In genomic region chr11:114068390-114068789, GRCm38 (mm10) we compare ENCODE assay signal across 8 mouse cellular contexts. TPM values are rescaled to one million over a fixed set of nuclear protein-coding genes. Genes with fewer than 3 reads are reported as not detected.
A peak's percentile ranks its signal among the peaks of the same experiment; 100 is the strongest.
DNase-seq lines count a peak whose midpoint lies in the region; ATAC-seq and TF ChIP-seq lines count a peak whose summit lies in the region.

No protein-coding gene starts in this region.

- H3K9ac ChIP-seq in heart, adult 2 months (ENCODE audit: low read depth, low read length): no peak overlapping the region
- no peak overlapping the region for H3K9ac ChIP-seq in kidney, embryonic 15.5 days
- H3K9ac ChIP-seq in liver, postnatal 0 days (replicated peaks): no peak overlapping the region

- H3K27ac ChIP-seq in heart, adult 2 months: no peak overlapping the region
- peak overlapping the region; percentile 38; the same call in 1 of the 2 replicates for H3K27ac ChIP-seq in kidney, embryonic 15.5 days
- H3K27ac ChIP-seq in liver, postnatal 0 days (ENCODE audit: low read depth): no peak overlapping the region

- no peaks in the 10 kb centered on the region for H3K79me2 ChIP-seq in heart, adult 2 months (replicated peaks; ENCODE audit: control insufficient read depth, insufficient read depth, low read length)

- no peak overlapping the region for H3K4me3 ChIP-seq in heart, adult 2 months
- no peak overlapping the region for H3K4me3 ChIP-seq in kidney, embryonic 15.5 days (replicated peaks)
- H3K4me3 ChIP-seq in liver, postnatal 0 days (ENCODE audit: low read depth, low read length): no peak overlapping the region

- DNase-seq in heart, adult 2 months: peak; percentile 34 to 51
- DNase-seq in heart, adult 11 months: no peak
- DNase-seq in embryo, embryonic 11.5 days (ENCODE audit: low read depth, low spot score): peak; percentile 54
- DNase-seq in heart, adult 9 months (ENCODE audit: low spot score in 2 of 2): peak; percentile 23 to 27
- peak; percentile 40 for DNase-seq in liver, postnatal 0 days
- peak; percentile 12 for DNase-seq in thymus, postnatal 25 days

- no peak for TF ChIP-seq POLR2A in heart, adult 2 months (IDR thresholded peaks at IDR 0.05; ENCODE audit: insufficient read depth, low read depth, low read length)

- TF ChIP-seq CTCF in heart, adult 2 months (IDR thresholded peaks at IDR 0.05): peak; percentile 69
- peak; percentile 60 for TF ChIP-seq CTCF in liver, postnatal 0 days (IDR thresholded peaks at IDR 0.05; ENCODE audit: low read depth)

- peak overlapping the region; percentile 41 for H3K4me2 ChIP-seq in kidney, embryonic 15.5 days
- H3K4me2 ChIP-seq in liver, postnatal 0 days (ENCODE audit: low read depth, low read length): no peak overlapping the region

- ATAC-seq in kidney, embryonic 15.5 days (replicated peaks; ENCODE audit: low FRiP score): peak; percentile 55
- ATAC-seq in liver, postnatal 0 days: no peak
- peak; percentile 32; the same call in 1 of the 2 replicates for ATAC-seq in neutrophil, adult 5-6 weeks (ENCODE audit: extremely low read depth, insufficient number of reproducible peaks, low FRiP score, poor library complexity, severe bottlenecking)

- intact Hi-C loops in heart, adult 2 months (cut with DNase I): loop anchor here (2.0 to 5.0 kb wide), 2 partner anchors 201 to 214 kb away; no protein-coding TSS in a partner anchor

- H3K9me3 ChIP-seq in kidney, embryonic 15.5 days (replicated peaks): no peaks in the 10 kb centered on the region
- H3K9me3 ChIP-seq in liver, postnatal 0 days (ENCODE audit: low read length): no peaks in the 10 kb centered on the region

- H3K27me3 ChIP-seq in heart, adult 2 months (ENCODE audit: control insufficient read depth, insufficient read depth, low read length): peaks cover 7% of the 10 kb centered on the region
- H3K27me3 ChIP-seq in kidney, embryonic 15.5 days: peaks cover 68% of the 10 kb centered on the region
- peaks cover 49% of the 10 kb centered on the region for H3K27me3 ChIP-seq in liver, postnatal 0 days (ENCODE audit: insufficient read depth, low read length)

- no peaks in the 10 kb centered on the region for H3K36me3 ChIP-seq in heart, adult 2 months (ENCODE audit: control insufficient read depth, insufficient read depth, low read length)
- no peaks in the 10 kb centered on the region for H3K36me3 ChIP-seq in kidney, embryonic 15.5 days
- H3K36me3 ChIP-seq in liver, postnatal 0 days (replicated peaks; ENCODE audit: insufficient read depth, low read length): no peaks in the 10 kb centered on the region

- TF ChIP-seq EP300 in heart, adult 2 months (IDR thresholded peaks at IDR 0.05; ENCODE audit: insufficient read depth, low read depth, low read length): no peak
- TF ChIP-seq EP300 in liver, postnatal 0 days (IDR thresholded peaks at IDR 0.05; ENCODE audit: low read depth): no peak

- H3K4me1 ChIP-seq in heart, adult 2 months (ENCODE audit: control insufficient read depth, insufficient read depth, low read length): no peaks in the 10 kb centered on the region
- peaks cover 48% of the 10 kb centered on the region for H3K4me1 ChIP-seq in kidney, embryonic 15.5 days
- peaks cover 14% of the 10 kb centered on the region; the same call in 1 of the 2 replicates for H3K4me1 ChIP-seq in liver, postnatal 0 days (ENCODE audit: insufficient read depth)

- WGBS in heart, adult 2 months: 7% methylated on average over 5 of the region's 5 CpGs
- WGBS in kidney, embryonic 15.5 days: 3% methylated on average over 5 of the region's 5 CpGs
- 9% methylated on average over 5 of the region's 5 CpGs for WGBS in liver, postnatal 0 days (ENCODE audit: insufficient replicate concordance)

RNA-seq across cellular contexts. Expression of gene Sdk2, which starts 1.5 kb away (rescaled TPM):
- 1 to 10 TPM; 1.5 to 1.9 TPM for total RNA-seq in heart, adult 2 months (2021)
- polyA plus RNA-seq in heart, adult 2 months (2012; rRNA removed): 0.41 and 0.49 TPM in 2 replicates
- 3.6 and 4.3 TPM in 2 replicates for polyA plus RNA-seq in kidney, embryonic 15.5 days (2015; fragmentation: Nextera tagmentation; extraction: Ambion mirVana)
- 0.12 and 0.15 TPM in 2 replicates for polyA plus RNA-seq in liver, postnatal 0 days (2015; fragmentation: Nextera tagmentation; extraction: Ambion mirVana)
- not detected in 2 replicates for total RNA-seq in neutrophil, adult 5-6 weeks (2017)
